Mouse (Mus musculus): ENCODE data around the gene Slfn2. TPM values are rescaled to one million over a fixed set of nuclear protein-coding genes. Genes with fewer than 3 reads are reported as not detected.
A peak's percentile ranks its signal among the peaks of the same experiment; 100 is the strongest.

Gene Slfn2
- total and polyA plus RNA-seq, 2 experiments from 2014 or later: 1.9 to 3.5 TPM

- Histone ChIP-seq H3K4me2 (ENCODE audit: low read depth) (no peak overlapping the region), H3K9me3 (ENCODE audit: low read length) (no peaks in the 10 kb centered on the region), H3K36me3 (ENCODE audit: insufficient read depth) (no peaks in the 10 kb centered on the region), H3K4me3 (ENCODE audit: low read depth, low read length) (no peak overlapping the region), H3K4me1 (ENCODE audit: insufficient read depth) (no peaks in the 10 kb centered on the region), H3K27me3 (ENCODE audit: insufficient read depth, low read length) (no peaks in the 10 kb centered on the region), H3K27ac (ENCODE audit: low read depth, low read length) (no peak overlapping the region), H3K9ac (no peak overlapping the region)
- 87% methylated on average over 4 of the region's 4 CpGs for WGBS
- no peak for DNase-seq
- ATAC-seq: no peak
- no peak for TF ChIP-seq CTCF (IDR thresholded peaks at IDR 0.05; ENCODE audit: low read depth)
Measured at GRCm38 (mm10) chr11:83063126-83063525, 1.8 kb upstream of the Slfn2 start.

GRCm38 (mm10) chr11:83063941-83064349 lies 967 bp upstream of the Slfn2 start:
- no peak for ATAC-seq
- H3K4me1 ChIP-seq (ENCODE audit: insufficient read depth): no peaks in the 10 kb centered on the region
- DNase-seq: no peak
- H3K27me3 ChIP-seq (ENCODE audit: insufficient read depth, low read length): no peaks in the 10 kb centered on the region
- H3K9ac ChIP-seq: no peak overlapping the region
- H3K36me3 ChIP-seq (ENCODE audit: insufficient read depth): no peaks in the 10 kb centered on the region
- no peak overlapping the region for H3K27ac ChIP-seq (ENCODE audit: low read depth, low read length)
- no peaks in the 10 kb centered on the region for H3K9me3 ChIP-seq (ENCODE audit: low read length)
- H3K4me3 ChIP-seq (ENCODE audit: low read depth, low read length): no peak overlapping the region
- 64% methylated on average over 3 of the region's 3 CpGs for WGBS
- TF ChIP-seq CTCF (IDR thresholded peaks at IDR 0.05; ENCODE audit: low read depth): no peak
- H3K4me2 ChIP-seq (ENCODE audit: low read depth): no peak overlapping the region

- ATAC-seq (no peak), DNase-seq (no peak)
- no peak overlapping the region for H3K27ac ChIP-seq (ENCODE audit: low read depth, low read length)
Measured at GRCm38 (mm10) chr11:83065441-83066344, 781 bp downstream of the Slfn2 start.

GRCm38 (mm10) chr11:83066640-83067531 lies 2.0 kb downstream of the Slfn2 start:
- Histone ChIP-seq H3K36me3 (ENCODE audit: insufficient read depth) (no peaks in the 10 kb centered on the region), H3K9me3 (ENCODE audit: low read length) (no peaks in the 10 kb centered on the region), H3K27me3 (ENCODE audit: insufficient read depth, low read length) (no peaks in the 10 kb centered on the region), H3K9ac (no peak overlapping the region), H3K4me3 (ENCODE audit: low read depth, low read length) (no peak overlapping the region), H3K4me2 (ENCODE audit: low read depth) (no peak overlapping the region), H3K27ac (ENCODE audit: low read depth, low read length) (no peak overlapping the region), H3K4me1 (ENCODE audit: insufficient read depth) (no peaks in the 10 kb centered on the region)
- 0 out of 2 replicates have a peak, but pooled peaks have one; percentile 20 for ATAC-seq
- DNase-seq: no peak
- TF ChIP-seq CTCF (IDR thresholded peaks at IDR 0.05; ENCODE audit: low read depth): no peak
- 26% methylated on average over 11 of the region's 11 CpGs for WGBS

More at GRCm38 (mm10) chr11:83065441-83066344, 781 bp downstream of the Slfn2 start:
- H3K4me1 ChIP-seq (ENCODE audit: insufficient read depth): no peaks in the 10 kb centered on the region
- H3K9me3 ChIP-seq (ENCODE audit: low read length): no peaks in the 10 kb centered on the region
- H3K9ac ChIP-seq: no peak overlapping the region
- WGBS: 19% methylated on average over 6 of the region's 6 CpGs
- H3K4me3 ChIP-seq (ENCODE audit: low read depth, low read length): no peak overlapping the region
- no peak overlapping the region for H3K4me2 ChIP-seq (ENCODE audit: low read depth)
- no peak for TF ChIP-seq CTCF (IDR thresholded peaks at IDR 0.05; ENCODE audit: low read depth)
- no peaks in the 10 kb centered on the region for H3K27me3 ChIP-seq (ENCODE audit: insufficient read depth, low read length)
- H3K36me3 ChIP-seq (ENCODE audit: insufficient read depth): no peaks in the 10 kb centered on the region

- H3K4me3 ChIP-seq (ENCODE audit: low read depth, low read length): no peak overlapping the region
- H3K4me2 ChIP-seq (ENCODE audit: low read depth): no peak overlapping the region
- 82% methylated on average over 4 of the region's 4 CpGs for WGBS
- H3K27ac ChIP-seq (ENCODE audit: low read depth, low read length): no peak overlapping the region
- no peaks in the 10 kb centered on the region for H3K9me3 ChIP-seq (ENCODE audit: low read length)
- TF ChIP-seq CTCF (IDR thresholded peaks at IDR 0.05; ENCODE audit: low read depth): peak; percentile 28; the same call in 1 of the 2 replicates
- no peak for DNase-seq
- no peaks in the 10 kb centered on the region for H3K36me3 ChIP-seq (ENCODE audit: insufficient read depth)
- H3K9ac ChIP-seq: no peak overlapping the region
- no peak for ATAC-seq
- H3K4me1 ChIP-seq (ENCODE audit: insufficient read depth): no peaks in the 10 kb centered on the region
- H3K27me3 ChIP-seq (ENCODE audit: insufficient read depth, low read length): no peaks in the 10 kb centered on the region
Measured at GRCm38 (mm10) chr11:83067982-83068694, 3.2 kb downstream of the Slfn2 start.

GRCm38 (mm10) chr11:83070321-83070970 lies 5.5 kb downstream of the Slfn2 start:
- H3K9ac ChIP-seq: no peak overlapping the region
- H3K4me1 ChIP-seq (ENCODE audit: insufficient read depth): no peaks in the 10 kb centered on the region
- WGBS: 78% methylated on average over 15 of the region's 15 CpGs
- no peak overlapping the region for H3K27ac ChIP-seq (ENCODE audit: low read depth, low read length)
- TF ChIP-seq CTCF (IDR thresholded peaks at IDR 0.05; ENCODE audit: low read depth): no peak
- no peaks in the 10 kb centered on the region for H3K36me3 ChIP-seq (ENCODE audit: insufficient read depth)
- no peaks in the 10 kb centered on the region for H3K9me3 ChIP-seq (ENCODE audit: low read length)
- no peak overlapping the region for H3K4me2 ChIP-seq (ENCODE audit: low read depth)
- DNase-seq: no peak
- no peak for ATAC-seq
- no peak overlapping the region for H3K4me3 ChIP-seq (ENCODE audit: low read depth, low read length)
- no peaks in the 10 kb centered on the region for H3K27me3 ChIP-seq (ENCODE audit: insufficient read depth, low read length)
